13 mouse cellular contexts compared by ENCODE assay signal in the genomic region with DNA sequence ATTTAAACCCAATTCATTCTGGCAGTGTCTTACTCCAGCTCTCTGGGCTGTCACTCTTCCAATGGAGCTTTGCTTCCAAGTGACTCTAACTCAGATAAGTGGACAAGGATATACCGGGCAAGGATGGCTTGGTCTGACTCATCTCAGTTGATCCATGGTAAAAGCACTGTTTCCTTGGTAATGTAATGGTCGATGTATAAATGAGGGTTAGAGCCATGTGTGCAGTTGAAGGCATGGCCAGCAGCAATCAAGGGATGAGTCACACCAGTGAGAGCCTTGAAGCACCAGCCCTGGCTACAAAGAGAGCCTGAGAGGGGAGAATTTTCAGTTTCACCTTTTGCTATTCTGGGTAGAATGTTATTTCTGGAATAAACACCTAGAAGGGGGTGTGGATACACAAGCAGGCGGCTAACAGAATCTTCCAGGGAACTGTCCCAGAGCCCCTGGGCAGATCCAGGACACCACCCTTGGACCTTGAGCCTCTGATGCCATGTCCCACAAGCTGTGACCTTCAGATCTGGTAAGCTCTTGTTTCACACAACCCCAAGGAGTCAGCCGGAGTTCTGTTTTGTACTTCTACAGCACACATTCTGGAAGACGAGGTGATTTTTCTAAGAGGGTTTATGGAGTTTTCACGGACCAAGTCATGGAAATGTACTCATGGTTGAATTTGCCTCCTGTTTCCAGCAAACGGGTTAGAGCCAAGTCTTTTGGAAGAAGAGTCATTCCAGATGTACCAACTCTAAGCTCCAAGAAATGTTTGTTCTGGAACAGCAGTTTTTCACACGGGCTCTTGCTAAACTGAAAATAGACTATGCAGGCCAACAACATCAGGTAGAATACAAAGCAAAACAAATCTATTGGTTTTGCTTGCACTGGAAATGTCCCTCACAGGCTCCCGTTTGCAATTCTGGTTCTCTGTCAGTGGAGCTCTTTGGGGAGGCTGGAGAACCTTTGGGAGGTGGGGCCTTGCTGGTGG.
DNase-seq lines count a peak whose midpoint lies in the region; ATAC-seq and TF ChIP-seq lines count a peak whose summit lies in the region.
"Had no signal": no experiment of that assay in that cellular context is flagged by ENCODE, and none has a peak within 500 bp of the region (broad histone marks: within the 10 kb centered on the region; RNA-seq: fewer than 3 reads in every experiment).

No protein-coding gene starts in this region.

- H3K4me2 ChIP-seq in lung, postnatal 0 days (replicated peaks; ENCODE audit: low read depth, low read length) = no peak overlapping the region
- no peak overlapping the region for H3K4me2 ChIP-seq in hindbrain, embryonic 13.5 days
- H3K4me2 ChIP-seq: lung, embryonic 15.5 days had no signal

- H3K4me3 ChIP-seq in lung, postnatal 0 days (ENCODE audit: low read depth, low read length) = no peak overlapping the region
- no peak overlapping the region for H3K4me3 ChIP-seq in hindbrain, embryonic 13.5 days
- H3K4me3 ChIP-seq: lung, embryonic 15.5 days; megakaryocyte, embryonic 14.5 days had no signal

- no peak overlapping the region for H3K27ac ChIP-seq in lung, postnatal 0 days (ENCODE audit: low read length)
- H3K27ac ChIP-seq in hindbrain, embryonic 13.5 days = no peak overlapping the region

- H3K9ac ChIP-seq in lung, postnatal 0 days (replicated peaks; ENCODE audit: low read depth) = no peak overlapping the region
- no peak overlapping the region for H3K9ac ChIP-seq in hindbrain, embryonic 13.5 days
- H3K9ac ChIP-seq: lung, embryonic 15.5 days had no signal

- no peaks in the 10 kb centered on the region for H3K4me1 ChIP-seq in lung, postnatal 0 days (ENCODE audit: insufficient read depth, low read depth, low read length)
- H3K4me1 ChIP-seq in hindbrain, embryonic 13.5 days (replicated peaks) = no peaks in the 10 kb centered on the region

- DNase-seq in cerebellum, adult 9-10 months = peak; percentile 11
- DNase-seq in 416B (ENCODE audit: low read depth) = peak; percentile 7
- DNase-seq in adrenal gland, adult 8-10 months = peak; percentile 60
- DNase-seq in fibroblast of lung, adult 2 months (ENCODE audit: low read depth) = peak; percentile 18
- no peak for DNase-seq in lung, postnatal 0 days (ENCODE audit: low spot score)
- no peak for DNase-seq in right cerebral cortex, postnatal 36 days (ENCODE audit: low spot score in 2 of 2)
- DNase-seq: layer of hippocampus, postnatal 36 days; right cerebral cortex, adult 18-20 months had no signal

- H3K36me3 ChIP-seq in lung, postnatal 0 days (ENCODE audit: insufficient read depth, low read length) = no peaks in the 10 kb centered on the region
- no peaks in the 10 kb centered on the region for H3K36me3 ChIP-seq in hindbrain, embryonic 13.5 days
- H3K36me3 ChIP-seq: lung, embryonic 15.5 days had no signal

- no peaks in the 10 kb centered on the region for H3K27me3 ChIP-seq in lung, postnatal 0 days (replicated peaks; ENCODE audit: insufficient read depth, low read length)
- H3K27me3 ChIP-seq in hindbrain, embryonic 13.5 days = no peaks in the 10 kb centered on the region
- H3K27me3 ChIP-seq: lung, embryonic 15.5 days had no signal

- WGBS in lung, postnatal 0 days = 85% methylated on average over 9 of the region's 9 CpGs
- WGBS in hindbrain, embryonic 13.5 days = 94% methylated on average over 9 of the region's 9 CpGs

- ATAC-seq in cerebellum, adult (ENCODE audit: insufficient number of reproducible peaks, low FRiP score, low TSS enrichment) = no peak
- ATAC-seq in lung, postnatal 0 days = no peak; the same call in 1 of the 2 replicates
- ATAC-seq in hindbrain, embryonic 13.5 days (ENCODE audit: low FRiP score) = no peak
- ATAC-seq: intestine, postnatal 0 days had no signal

- no peak for TF ChIP-seq CTCF in lung, postnatal 0 days (IDR thresholded peaks at IDR 0.05)

- no peak for TF ChIP-seq EP300 in lung, postnatal 0 days (IDR thresholded peaks at IDR 0.05)

- no peaks in the 10 kb centered on the region for H3K9me3 ChIP-seq in lung, postnatal 0 days (ENCODE audit: low read length)
- H3K9me3 ChIP-seq in hindbrain, embryonic 13.5 days = no peaks in the 10 kb centered on the region
- H3K9me3 ChIP-seq: lung, embryonic 15.5 days had no signal

Comparison
In these comparisons a context has a peak if more than half of its experiments do, and no peak if none do; other contexts are left out.
1. DNase-seq: peak in cerebellum, adult 9-10 months (single experiment), 416B (single experiment), adrenal gland, adult 8-10 months (single experiment) and fibroblast of lung, adult 2 months (single experiment); none in lung, postnatal 0 days (single experiment) and right cerebral cortex, postnatal 36 days (0 of 2).